Mouse (Mus musculus) intestine, postnatal 0 days (tissue): ENCODE data around the gene Gm21970. TPM values are rescaled to one million over a fixed set of nuclear protein-coding genes. Genes with fewer than 3 reads are reported as not detected.

Experiments
- ATAC-seq: fragments of 200-750 bp; cut with Nextera tagmentation; 2 replicates; pipeline ENCODE4 v1.8.0; 2017; ENCODE audit warnings: mild to moderate bottlenecking, moderate TSS enrichment, moderate library complexity
- H3K27ac ChIP-seq: fragments of 300-500 bp; sonication (generic); 2 replicates; pipeline ENCODE4 v1.5.1; 2014; ENCODE audit warnings: mild to moderate bottlenecking, low read depth, low read length, moderate library complexity
- H3K27me3 ChIP-seq: fragments of 300-500 bp; sonication (generic); replicated peaks from 2 replicates; pipeline ENCODE4 v1.6.1; 2014; ENCODE audit warnings: low read length, mixed read lengths; ENCODE audit not compliant: control insufficient read depth, insufficient read depth
- H3K36me3 ChIP-seq: fragments of 300-500 bp; sonication (generic); 2 replicates; pipeline ENCODE4 v1.6.1; 2014; ENCODE audit warnings: mild to moderate bottlenecking, moderate library complexity; ENCODE audit not compliant: control insufficient read depth, insufficient read depth
- H3K4me1 ChIP-seq: fragments of 300-500 bp; sonication (generic); replicated peaks from 2 replicates; pipeline ENCODE4 v1.6.1; 2014; ENCODE audit warnings: antibody characterized with exemption, low read length, mixed read lengths; ENCODE audit not compliant: control insufficient read depth, insufficient read depth
- H3K4me2 ChIP-seq: fragments of 300-500 bp; sonication (generic); replicated peaks from 2 replicates; pipeline ENCODE4 v1.6.1; 2014; ENCODE audit warnings: low read depth, mild to moderate bottlenecking, moderate library complexity
- H3K4me3 ChIP-seq: fragments of 300-500 bp; sonication (generic); 2 replicates; pipeline ENCODE4 v1.5.1; 2014; ENCODE audit warnings: low read depth, low read length
- H3K9ac ChIP-seq: fragments of 300-500 bp; sonication (generic); 2 replicates; pipeline ENCODE4 v1.6.1; 2014; ENCODE audit warnings: mild to moderate bottlenecking, low read depth, low read length
- H3K9me3 ChIP-seq: fragments of 300-500 bp; sonication (generic); 2 replicates; pipeline ENCODE4 v1.6.1; 2016; ENCODE audit warnings: mixed run types; ENCODE audit not compliant: control insufficient read depth
- CTCF ChIP-seq: sonication (generic); IDR thresholded peaks from 2 replicates; pipeline ENCODE4 v1.5.1; 2016; ENCODE audit warnings: low read depth, mild to moderate bottlenecking, control low read depth, antibody characterized with exemption, moderate library complexity
- WGBS: fragments of 180-500 bp; shearing (Covaris S2); extraction: QIAGEN DNeasy Blood & Tissue Kit; methylation state at CpG from one replicate; pipeline ENCODE4 v1.1.7; 2014; 5-methylcytosine and 5-hydroxymethylcytosine counted together
- polyA plus RNA-seq: library from polyadenylated mRNA; unstranded; fragments of >200 nt; fragmentation: Nextera tagmentation; extraction: Ambion mirVana; gene quantifications from 2 replicates; pipeline ENCODE4 v1.2.1, GENCODE M21; 2015

Gm21970 gene
- polyA plus RNA-seq, 1 experiment from 2014 or later, result not detected

GRCm38 (mm10) chr16:91451949-91452348 lies 60.4 kb downstream of the Gm21970 start:
- Histone ChIP-seq H3K27me3 (no peaks in the 10 kb centered on the region), H3K4me2 (no peak overlapping the region), H3K4me3 (no peak overlapping the region), H3K27ac (no peak overlapping the region), H3K36me3 (no peaks in the 10 kb centered on the region), H3K9ac (no peak overlapping the region), H3K9me3 (no peaks in the 10 kb centered on the region), H3K4me1 (0 out of 2 replicates have a peak, but pooled peaks cover 2% of the 10 kb centered on the region)
- 79% methylated on average over 2 of the region's 2 CpGs for WGBS
- no peak for ATAC-seq
- TF ChIP-seq CTCF, result no peak

GRCm38 (mm10) chr16:91452363-91452896 lies 60.9 kb downstream of the Gm21970 start:
- peak; percentile 44 for ATAC-seq
- WGBS, result 25% methylated on average over 6 of the region's 6 CpGs
- H3K9me3 ChIP-seq, result no peaks in the 10 kb centered on the region
- H3K27me3 ChIP-seq, result no peaks in the 10 kb centered on the region
- no peak overlapping the region for H3K27ac ChIP-seq
- H3K4me2 ChIP-seq, result no peak overlapping the region
- H3K36me3 ChIP-seq, result no peaks in the 10 kb centered on the region
- H3K4me1 ChIP-seq, result 0 out of 2 replicates have a peak, but pooled peaks cover 2% of the 10 kb centered on the region
- H3K4me3 ChIP-seq, result no peak overlapping the region
- TF ChIP-seq CTCF, result no peak
- H3K9ac ChIP-seq, result no peak overlapping the region

GRCm38 (mm10) chr16:91455868-91456267 lies 64.3 kb downstream of the Gm21970 start:
- ATAC-seq, result no peak
- Histone ChIP-seq H3K27ac (no peak overlapping the region), H3K9me3 (no peaks in the 10 kb centered on the region), H3K27me3 (no peaks in the 10 kb centered on the region), H3K9ac (no peak overlapping the region), H3K4me3 (no peak overlapping the region), H3K4me2 (no peak overlapping the region), H3K4me1 (no peaks in the 10 kb centered on the region), H3K36me3 (no peaks in the 10 kb centered on the region)
- no peak for TF ChIP-seq CTCF
- WGBS, result 76% methylated on average over 4 of the region's 4 CpGs

GRCm38 (mm10) chr16:91458301-91458746 lies 66.8 kb downstream of the Gm21970 start:
- Histone ChIP-seq H3K4me1 (no peaks in the 10 kb centered on the region), H3K27ac (no peak overlapping the region), H3K27me3 (no peaks in the 10 kb centered on the region), H3K9me3 (no peaks in the 10 kb centered on the region), H3K36me3 (no peaks in the 10 kb centered on the region), H3K4me3 (no peak overlapping the region), H3K4me2 (no peak overlapping the region), H3K9ac (no peak overlapping the region)
- TF ChIP-seq CTCF, result no peak
- WGBS, result 69% methylated on average over 21 of the region's 21 CpGs
- no peak for ATAC-seq

GRCm38 (mm10) chr16:91458976-91459375 lies 67.5 kb downstream of the Gm21970 start:
- no peak for TF ChIP-seq CTCF
- H3K9ac ChIP-seq, result no peak overlapping the region
- no peak overlapping the region for H3K4me3 ChIP-seq
- H3K27me3 ChIP-seq, result no peaks in the 10 kb centered on the region
- WGBS, result 67% methylated on average over 5 of the region's 5 CpGs
- H3K4me2 ChIP-seq, result no peak overlapping the region
- no peaks in the 10 kb centered on the region for H3K9me3 ChIP-seq
- ATAC-seq, result no peak
- H3K4me1 ChIP-seq, result no peaks in the 10 kb centered on the region
- no peaks in the 10 kb centered on the region for H3K36me3 ChIP-seq
- H3K27ac ChIP-seq, result no peak overlapping the region

- Histone ChIP-seq H3K9me3 (no peaks in the 10 kb centered on the region), H3K4me2 (no peak overlapping the region), H3K4me3 (no peak overlapping the region), H3K4me1 (0 out of 2 replicates have a peak, but pooled peaks cover 3% of the 10 kb centered on the region), H3K9ac (no peak overlapping the region), H3K27me3 (no peaks in the 10 kb centered on the region), H3K27ac (no peak overlapping the region), H3K36me3 (no peaks in the 10 kb centered on the region)
- WGBS, result 91% methylated on average over 3 of the region's 3 CpGs
- no peak for ATAC-seq
- TF ChIP-seq CTCF, result no peak
Observed at GRCm38 (mm10) chr16:91459396-91459795, 67.9 kb downstream of the Gm21970 start.
